Mouse (Mus musculus): ENCODE measurements around the gene Fxyd7. TPM values are rescaled to one million over a fixed set of nuclear protein-coding genes. Genes with fewer than 3 reads are reported as not detected.

Fxyd7 gene
- total and polyA plus RNA-seq, 2 experiments from 2014 or later: 282 to 477 TPM

- H3K27ac ChIP-seq: no peak within 1 kb of the TSS
- H3K36me3 ChIP-seq (ENCODE audit: insufficient read depth, low read length): no peaks in the 10 kb centered on the region
- DNase-seq (ENCODE audit: low spot score) (no peak), ATAC-seq (no peak)
- H3K9me3 ChIP-seq (ENCODE audit: low read length): no peaks in the 10 kb centered on the region
- H3K4me2 ChIP-seq (ENCODE audit: low read depth, low read length): no peak within 1 kb of the TSS
- no peak within 1 kb of the TSS for H3K4me3 ChIP-seq (ENCODE audit: low read length)
- no peaks in the 10 kb centered on the region for H3K4me1 ChIP-seq (ENCODE audit: insufficient read depth, low read length)
- 66% methylated on average over 5 of the region's 5 CpGs for WGBS
- TF ChIP-seq CTCF (IDR thresholded peaks at IDR 0.05; ENCODE audit: low read depth): no peak
- H3K27me3 ChIP-seq (ENCODE audit: insufficient read depth, low read length): no peaks in the 10 kb centered on the region
- H3K9ac ChIP-seq (replicated peaks; ENCODE audit: low read length): no peak within 1 kb of the TSS
Observed at GRCm38 (mm10) chr7:31076492-31076891, 25.2 kb upstream of the Fxyd7 start, which contains the start of gene Fxyd3. Gene Fxyd3, minus strand, starts transcription at chr7:31076704.

GRCm38 (mm10) chr7:31074713-31075069, 23.4 kb upstream of the Fxyd7 start:
- no peaks in the 10 kb centered on the region for H3K36me3 ChIP-seq (ENCODE audit: insufficient read depth, low read length)
- H3K9me3 ChIP-seq (ENCODE audit: low read length): no peaks in the 10 kb centered on the region
- no peak overlapping the region for H3K4me2 ChIP-seq (ENCODE audit: low read depth, low read length)
- no peak overlapping the region for H3K27ac ChIP-seq
- TF ChIP-seq CTCF (IDR thresholded peaks at IDR 0.05; ENCODE audit: low read depth): no peak
- ATAC-seq (no peak), DNase-seq (ENCODE audit: low spot score) (no peak)
- H3K4me1 ChIP-seq (ENCODE audit: insufficient read depth, low read length): no peaks in the 10 kb centered on the region
- no peaks in the 10 kb centered on the region for H3K27me3 ChIP-seq (ENCODE audit: insufficient read depth, low read length)
- no peak overlapping the region for H3K4me3 ChIP-seq (ENCODE audit: low read length)
- H3K9ac ChIP-seq (replicated peaks; ENCODE audit: low read length): no peak overlapping the region
- 58% methylated on average over 5 of the region's 5 CpGs for WGBS

- Histone ChIP-seq H3K4me2 (ENCODE audit: low read depth, low read length) (no peak overlapping the region), H3K36me3 (ENCODE audit: insufficient read depth, low read length) (no peaks in the 10 kb centered on the region), H3K27me3 (ENCODE audit: insufficient read depth, low read length) (no peaks in the 10 kb centered on the region), H3K4me3 (ENCODE audit: low read length) (no peak overlapping the region), H3K27ac (no peak overlapping the region), H3K9me3 (ENCODE audit: low read length) (no peaks in the 10 kb centered on the region), H3K4me1 (ENCODE audit: insufficient read depth, low read length) (no peaks in the 10 kb centered on the region), H3K9ac (replicated peaks; ENCODE audit: low read length) (no peak overlapping the region)
- no peak for TF ChIP-seq CTCF (IDR thresholded peaks at IDR 0.05; ENCODE audit: low read depth)
- ATAC-seq (no peak), DNase-seq (ENCODE audit: low spot score) (no peak)
- WGBS: 53% methylated on average over 7 of the region's 7 CpGs
Observed at GRCm38 (mm10) chr7:31074061-31074712, 22.9 kb upstream of the Fxyd7 start.

GRCm38 (mm10) chr7:31073546-31073945, 22.3 kb upstream of the Fxyd7 start:
- Histone ChIP-seq H3K4me3 (ENCODE audit: low read length) (no peak overlapping the region), H3K27ac (no peak overlapping the region), H3K9me3 (ENCODE audit: low read length) (no peaks in the 10 kb centered on the region), H3K27me3 (ENCODE audit: insufficient read depth, low read length) (no peaks in the 10 kb centered on the region), H3K9ac (replicated peaks; ENCODE audit: low read length) (no peak overlapping the region), H3K4me2 (ENCODE audit: low read depth, low read length) (no peak overlapping the region), H3K4me1 (ENCODE audit: insufficient read depth, low read length) (no peaks in the 10 kb centered on the region), H3K36me3 (ENCODE audit: insufficient read depth, low read length) (no peaks in the 10 kb centered on the region)
- no peak for ATAC-seq
- TF ChIP-seq CTCF (IDR thresholded peaks at IDR 0.05; ENCODE audit: low read depth): no peak
- DNase-seq (ENCODE audit: low spot score): no peak

GRCm38 (mm10) chr7:31072326-31072725, 21.1 kb upstream of the Fxyd7 start:
- DNase-seq (ENCODE audit: low spot score) (no peak), ATAC-seq (no peak)
- no peaks in the 10 kb centered on the region for H3K9me3 ChIP-seq (ENCODE audit: low read length)
- WGBS: 46% methylated on average over 9 of the region's 9 CpGs
- no peak overlapping the region for H3K4me3 ChIP-seq (ENCODE audit: low read length)
- H3K27ac ChIP-seq: no peak overlapping the region
- no peak for TF ChIP-seq CTCF (IDR thresholded peaks at IDR 0.05; ENCODE audit: low read depth)
- H3K27me3 ChIP-seq (ENCODE audit: insufficient read depth, low read length): no peaks in the 10 kb centered on the region
- H3K4me1 ChIP-seq (ENCODE audit: insufficient read depth, low read length): no peaks in the 10 kb centered on the region
- no peak overlapping the region for H3K4me2 ChIP-seq (ENCODE audit: low read depth, low read length)
- H3K9ac ChIP-seq (replicated peaks; ENCODE audit: low read length): no peak overlapping the region
- no peaks in the 10 kb centered on the region for H3K36me3 ChIP-seq (ENCODE audit: insufficient read depth, low read length)

GRCm38 (mm10) chr7:31070324-31070723, 19.1 kb upstream of the Fxyd7 start:
- WGBS: 70% methylated on average over 6 of the region's 6 CpGs
- ATAC-seq (no peak), DNase-seq (ENCODE audit: low spot score) (no peak)
- Histone ChIP-seq H3K27ac (no peak overlapping the region), H3K9ac (replicated peaks; ENCODE audit: low read length) (no peak overlapping the region), H3K4me2 (ENCODE audit: low read depth, low read length) (no peak overlapping the region), H3K36me3 (ENCODE audit: insufficient read depth, low read length) (no peaks in the 10 kb centered on the region), H3K4me3 (ENCODE audit: low read length) (no peak overlapping the region), H3K9me3 (ENCODE audit: low read length) (no peaks in the 10 kb centered on the region), H3K4me1 (ENCODE audit: insufficient read depth, low read length) (no peaks in the 10 kb centered on the region), H3K27me3 (ENCODE audit: insufficient read depth, low read length) (no peaks in the 10 kb centered on the region)
- no peak for TF ChIP-seq CTCF (IDR thresholded peaks at IDR 0.05; ENCODE audit: low read depth)

GRCm38 (mm10) chr7:31069491-31069890, 18.2 kb upstream of the Fxyd7 start:
- ATAC-seq (no peak), DNase-seq (ENCODE audit: low spot score) (no peak)
- Histone ChIP-seq H3K4me2 (ENCODE audit: low read depth, low read length) (no peak overlapping the region), H3K27ac (no peak overlapping the region), H3K9ac (replicated peaks; ENCODE audit: low read length) (no peak overlapping the region), H3K9me3 (ENCODE audit: low read length) (no peaks in the 10 kb centered on the region), H3K27me3 (ENCODE audit: insufficient read depth, low read length) (no peaks in the 10 kb centered on the region), H3K4me3 (ENCODE audit: low read length) (no peak overlapping the region), H3K4me1 (ENCODE audit: insufficient read depth, low read length) (no peaks in the 10 kb centered on the region), H3K36me3 (ENCODE audit: insufficient read depth, low read length) (no peaks in the 10 kb centered on the region)
- TF ChIP-seq CTCF (IDR thresholded peaks at IDR 0.05; ENCODE audit: low read depth): no peak
- WGBS: 87% methylated on average over 14 of the region's 14 CpGs

All from hindbrain, postnatal 0 days (tissue).